Mouse (Mus musculus) kidney, postnatal 0 days (tissue): ENCODE data around the gene Inpp5d. TPM values are rescaled to one million over a fixed set of nuclear protein-coding genes. Genes with fewer than 3 reads are reported as not detected.

Experiments
- ATAC-seq: fragments of 200-750 bp; cut with Nextera tagmentation; replicated peaks from 2 replicates; pipeline ENCODE4 v1.8.0; 2017; ENCODE audit warnings: low read depth, moderate number of reproducible peaks, moderate TSS enrichment, moderate library complexity; ENCODE audit not compliant: low FRiP score
- DNase-seq: peaks from one replicate; pipeline ENCODE4 v3.0.0-alpha.2; 2016; ENCODE audit warnings: low spot score
- H3K27ac ChIP-seq: fragments of 300-500 bp; sonication (generic); 2 replicates; pipeline ENCODE4 v1.5.1; 2014; ENCODE audit warnings: mild to moderate bottlenecking
- H3K27me3 ChIP-seq: fragments of 300-500 bp; sonication (generic); 2 replicates; pipeline ENCODE4 v1.6.1; 2014; ENCODE audit warnings: low read length, mixed read lengths; ENCODE audit not compliant: insufficient read depth
- H3K36me3 ChIP-seq: fragments of 300-500 bp; sonication (generic); 2 replicates; pipeline ENCODE4 v1.6.1; 2014; ENCODE audit warnings: low read length, mixed read lengths; ENCODE audit not compliant: insufficient read depth
- H3K4me1 ChIP-seq: fragments of 300-500 bp; sonication (generic); replicated peaks from 2 replicates; pipeline ENCODE4 v1.6.1; 2014; ENCODE audit warnings: antibody characterized with exemption, low read length, mixed read lengths; ENCODE audit not compliant: insufficient read depth
- H3K4me2 ChIP-seq: fragments of 300-500 bp; sonication (generic); 2 replicates; pipeline ENCODE4 v1.6.1; 2014; ENCODE audit warnings: mild to moderate bottlenecking, low read length, moderate library complexity, mixed read lengths
- H3K4me3 ChIP-seq: fragments of 300-500 bp; sonication (generic); replicated peaks from 2 replicates; pipeline ENCODE4 v1.5.1; 2014; ENCODE audit warnings: low read depth, low read length
- H3K9ac ChIP-seq: fragments of 300-500 bp; sonication (generic); 2 replicates; pipeline ENCODE4 v1.6.1; 2014; ENCODE audit warnings: low read depth, low read length
- H3K9me3 ChIP-seq: fragments of 300-500 bp; sonication (generic); replicated peaks from 2 replicates; pipeline ENCODE4 v1.6.1; 2016; ENCODE audit warnings: low read length, inconsistent platforms, mixed read lengths
- CTCF ChIP-seq: IDR thresholded peaks from 2 replicates; pipeline ENCODE4 v1.5.1; 2016; ENCODE audit warnings: antibody characterized with exemption, low read depth, mild to moderate bottlenecking, moderate library complexity
- WGBS: fragments of 180-500 bp; shearing (Covaris S2); extraction: QIAGEN DNeasy Blood & Tissue Kit; methylation state at CpG from one replicate; pipeline ENCODE4 v1.1.7; 2014; 5-methylcytosine and 5-hydroxymethylcytosine counted together
- polyA plus RNA-seq: library from polyadenylated mRNA; unstranded; fragments of >200 nt; fragmentation: Nextera tagmentation; extraction: Ambion mirVana; gene quantifications from 2 replicates; pipeline ENCODE4 v1.2.1, GENCODE M21; 2015

Gene Inpp5d
- polyA plus RNA-seq = 4.0 and 6.6 TPM in 2 replicates

GRCm38 (mm10) chr1:87620211-87620668, at the start of gene Inpp5d:
Gene Inpp5d, plus strand, starts transcription at chr1:87620312.
- H3K9ac ChIP-seq = peak within 1 kb of the TSS; percentile 51; the same call in 1 of the 2 replicates
- DNase-seq = peak; percentile 35
- WGBS = 78% methylated on average over 12 of the region's 12 CpGs

GRCm38 (mm10) chr1:87573261-87573660, 46.9 kb upstream of the Inpp5d start:
- no peak overlapping the region for H3K4me3 ChIP-seq
- no peak for DNase-seq
- no peaks in the 10 kb centered on the region for H3K9me3 ChIP-seq
- H3K27me3 ChIP-seq = no peaks in the 10 kb centered on the region
- WGBS = 64% methylated on average over 5 of the region's 5 CpGs
- peak overlapping the region; percentile 30; the same call in 1 of the 2 replicates for H3K4me2 ChIP-seq
- no peaks in the 10 kb centered on the region for H3K36me3 ChIP-seq
- no peak overlapping the region for H3K9ac ChIP-seq
- TF ChIP-seq CTCF = no peak
- H3K27ac ChIP-seq = peak overlapping the region; percentile 78
- 0 out of 2 replicates have a peak, but pooled peaks cover 6% of the 10 kb centered on the region for H3K4me1 ChIP-seq
- no peak for ATAC-seq

More at GRCm38 (mm10) chr1:87620211-87620668, at the start of gene Inpp5d:
- no peaks in the 10 kb centered on the region for H3K27me3 ChIP-seq
- peak within 1 kb of the TSS; percentile 45 for H3K4me2 ChIP-seq
- no peaks in the 10 kb centered on the region for H3K4me1 ChIP-seq
- H3K9me3 ChIP-seq = no peaks in the 10 kb centered on the region
- ATAC-seq = peak; percentile 43; the same call in 1 of the 2 replicates
- H3K27ac ChIP-seq = peak within 1 kb of the TSS; percentile 72
- H3K36me3 ChIP-seq = no peaks in the 10 kb centered on the region
- peak within 1 kb of the TSS; percentile 20; the same call in 1 of the 2 replicates for H3K4me3 ChIP-seq
- no peak for TF ChIP-seq CTCF

- peak within 1 kb of the TSS; percentile 78 for H3K27ac ChIP-seq
- DNase-seq = peak; percentile 15
- 0 out of 2 replicates have a peak, but pooled peaks cover 6% of the 10 kb centered on the region for H3K4me1 ChIP-seq
- peak within 1 kb of the TSS; percentile 30; the same call in 1 of the 2 replicates for H3K4me2 ChIP-seq
- no peak within 1 kb of the TSS for H3K4me3 ChIP-seq
- H3K36me3 ChIP-seq = no peaks in the 10 kb centered on the region
- peak; percentile 69 for ATAC-seq
- no peaks in the 10 kb centered on the region for H3K9me3 ChIP-seq
- H3K9ac ChIP-seq = no peak within 1 kb of the TSS
- no peak for TF ChIP-seq CTCF
- WGBS = 55% methylated on average over 6 of the region's 6 CpGs
- no peaks in the 10 kb centered on the region for H3K27me3 ChIP-seq
These were observed 46.3 kb upstream of the Inpp5d start, which contains the start of gene Ngef for GRCm38 (mm10) chr1:87573800-87574215. Gene Ngef, minus strand, starts transcription at chr1:87573870.

DNA sequence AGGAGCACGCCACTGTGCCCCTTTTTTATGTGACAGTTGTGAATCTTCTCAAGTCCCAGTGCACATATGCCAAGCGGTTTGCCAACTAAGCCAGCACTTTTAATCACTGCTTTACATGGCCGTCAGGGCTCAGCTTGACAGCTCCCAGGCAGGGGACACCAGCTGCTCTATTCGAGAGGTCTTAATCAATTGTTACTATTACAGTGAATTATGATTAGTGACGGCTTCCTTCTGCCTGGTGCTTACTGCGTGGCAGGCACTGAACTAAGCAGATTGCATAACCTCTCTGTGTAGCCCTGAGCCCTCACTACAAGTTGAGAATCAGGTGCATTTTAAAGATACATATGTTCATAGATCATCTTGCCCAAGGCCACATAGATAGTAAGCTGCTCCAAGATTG, 45.8 kb upstream of the Inpp5d start:
- 38% methylated on average over 6 of the region's 6 CpGs for WGBS
- peak; percentile 15; the same call in 1 of the 2 replicates for ATAC-seq

DNA sequence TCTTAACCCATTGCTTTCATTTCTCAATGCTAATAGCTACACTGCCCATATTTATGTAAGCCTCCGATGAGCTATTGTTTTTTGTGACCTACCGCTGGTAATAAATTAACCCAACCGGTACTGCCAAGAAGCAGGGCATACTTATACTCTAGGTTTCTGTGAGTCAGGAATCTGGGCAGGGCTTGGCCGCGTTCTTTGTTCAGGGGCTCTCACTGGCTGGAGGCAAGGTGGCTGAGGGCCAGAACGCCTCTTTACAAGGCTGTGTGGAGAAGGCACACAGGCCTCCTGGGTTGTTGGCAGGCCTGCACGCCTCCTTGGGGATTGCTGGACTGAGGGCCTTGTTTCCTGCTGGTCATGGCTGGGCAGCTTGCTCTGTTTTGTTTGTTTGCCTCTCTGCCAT, 45.3 kb upstream of the Inpp5d start:
- DNase-seq (peak; percentile 65), ATAC-seq (peak; percentile 93)
- no peak overlapping the region for H3K4me2 ChIP-seq
- no peak overlapping the region for H3K9ac ChIP-seq
- H3K27me3 ChIP-seq = no peaks in the 10 kb centered on the region
- TF ChIP-seq CTCF = no peak
- no peaks in the 10 kb centered on the region for H3K36me3 ChIP-seq
- peak overlapping the region; percentile 78 for H3K27ac ChIP-seq
- 0 out of 2 replicates have a peak, but pooled peaks cover 6% of the 10 kb centered on the region for H3K4me1 ChIP-seq
- H3K4me3 ChIP-seq = no peak overlapping the region
- WGBS = 29% methylated on average over 7 of the region's 7 CpGs
- H3K9me3 ChIP-seq = no peaks in the 10 kb centered on the region

More for the DNA sequence above, 45.8 kb upstream of the Inpp5d start:
- Histone ChIP-seq H3K27ac (peak overlapping the region; percentile 78), H3K4me3 (no peak overlapping the region), H3K9me3 (no peaks in the 10 kb centered on the region), H3K4me1 (0 out of 2 replicates have a peak, but pooled peaks cover 6% of the 10 kb centered on the region), H3K27me3 (no peaks in the 10 kb centered on the region), H3K9ac (no peak overlapping the region), H3K4me2 (peak overlapping the region; percentile 15; the same call in 1 of the 2 replicates), H3K36me3 (no peaks in the 10 kb centered on the region)
- TF ChIP-seq CTCF = no peak
- no peak for DNase-seq

DNA sequence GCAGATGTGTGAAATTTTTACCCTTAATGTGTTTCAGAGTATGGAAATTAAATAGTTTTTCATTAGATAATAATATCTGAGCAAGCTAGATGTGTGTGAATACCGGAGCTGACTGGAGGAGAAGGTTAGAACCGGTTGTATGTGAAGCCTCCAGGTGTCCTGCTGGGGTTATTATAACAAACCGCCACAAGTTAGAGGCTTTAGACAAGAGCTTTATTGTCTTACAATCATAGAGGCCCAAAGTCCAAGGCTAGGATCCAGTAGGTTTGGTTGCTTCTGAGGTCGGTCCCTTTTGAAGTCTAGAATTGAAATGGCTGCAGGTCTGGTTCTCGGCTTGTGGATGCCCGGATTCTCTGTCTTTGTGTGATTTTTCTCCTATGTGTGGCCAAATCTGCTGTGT, 41.1 kb upstream of the Inpp5d start:
- no peak for DNase-seq
- Histone ChIP-seq H3K4me3 (no peak overlapping the region), H3K27ac (no peak overlapping the region), H3K4me2 (no peak overlapping the region), H3K36me3 (no peaks in the 10 kb centered on the region), H3K27me3 (no peaks in the 10 kb centered on the region), H3K9me3 (no peaks in the 10 kb centered on the region), H3K4me1 (0 out of 2 replicates have a peak, but pooled peaks cover 3% of the 10 kb centered on the region), H3K9ac (no peak overlapping the region)
- ATAC-seq = no peak
- no peak for TF ChIP-seq CTCF
- 93% methylated on average over 6 of the region's 6 CpGs for WGBS
